Mouse (Mus musculus) embryonic facial prominence, embryonic 10.5 days (tissue): ENCODE results near the gene Magi1. TPM values are rescaled to one million over a fixed set of nuclear protein-coding genes. Genes with fewer than 3 reads are reported as not detected.

Experiments used
- DNase-seq: peaks from one replicate; pipeline ENCODE4 v3.0.0-alpha.2; 2017; ENCODE audit warnings: low spot score
- H3K27ac ChIP-seq: fragments of 300-500 bp; sonication (generic); replicated peaks from 2 replicates; pipeline ENCODE4 v1.5.1; 2016; ENCODE audit warnings: mild to moderate bottlenecking
- H3K27me3 ChIP-seq: fragments of 300-500 bp; sonication (generic); replicated peaks from 2 replicates; pipeline ENCODE4 v1.6.1; 2016; ENCODE audit warnings: low read depth, mild to moderate bottlenecking; ENCODE audit not compliant: poor library complexity, severe bottlenecking
- H3K36me3 ChIP-seq: fragments of 300-500 bp; sonication (generic); replicated peaks from 2 replicates; pipeline ENCODE4 v1.6.1; 2016; ENCODE audit warnings: mild to moderate bottlenecking, moderate library complexity
- H3K4me1 ChIP-seq: fragments of 300-500 bp; sonication (generic); 2 replicates; pipeline ENCODE4 v1.6.1; 2016
- H3K4me3 ChIP-seq: fragments of 300-500 bp; sonication (generic); 2 replicates; pipeline ENCODE4 v1.5.1; 2016; ENCODE audit warnings: mild to moderate bottlenecking, moderate library complexity
- H3K9me3 ChIP-seq: fragments of 300-500 bp; sonication (generic); 2 replicates; pipeline ENCODE4 v1.6.1; 2016; ENCODE audit warnings: mild to moderate bottlenecking
- WGBS: fragments of 180-500 bp; shearing (Covaris S2); methylation state at CpG from one replicate; pipeline ENCODE4 v1.1.7; 2016; 5-methylcytosine and 5-hydroxymethylcytosine counted together
- polyA plus RNA-seq: library from polyadenylated mRNA; unstranded; fragments of >200 nt; fragmentation: Nextera tagmentation; extraction: Ambion mirVana; gene quantifications from 2 replicates; pipeline ENCODE4 v1.2.1, GENCODE M21; 2016

Magi1 gene
- polyA plus RNA-seq, 1 experiment from 2014 or later: 16.1 TPM

GRCm38 (mm10) chr6:94075990-94076389, 207.7 kb downstream of the Magi1 start:
- WGBS: 86% methylated on average over 4 of the region's 4 CpGs
- no peak for DNase-seq
- no peak overlapping the region; the same call in 1 of the 2 replicates for H3K27ac ChIP-seq
- no peaks in the 10 kb centered on the region for H3K36me3 ChIP-seq
- H3K27me3 ChIP-seq: no peaks in the 10 kb centered on the region
- H3K9me3 ChIP-seq: no peaks in the 10 kb centered on the region
- H3K4me3 ChIP-seq: no peak overlapping the region
- H3K4me1 ChIP-seq: peaks cover 69% of the 10 kb centered on the region

DNA sequence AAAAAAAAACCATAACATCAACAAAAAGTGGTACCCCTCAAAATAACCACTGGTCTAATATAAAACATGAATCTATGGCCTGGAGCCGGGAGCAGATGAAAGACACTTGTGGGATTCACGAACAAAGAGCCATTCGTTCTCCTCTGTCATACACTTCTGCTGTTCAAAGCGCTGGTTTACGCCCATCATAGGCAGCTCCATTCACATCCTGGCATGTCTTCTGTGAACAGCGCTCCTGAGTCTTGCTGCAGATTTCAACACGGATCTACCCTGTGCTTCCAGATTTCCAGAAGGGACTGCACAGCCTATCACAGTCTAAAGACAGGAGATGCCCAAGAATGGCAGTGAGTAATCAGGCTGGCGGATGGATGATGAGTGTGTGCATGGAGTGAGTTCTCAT, 208.5 kb downstream of the Magi1 start:
- Histone ChIP-seq H3K4me1 (peaks cover 67% of the 10 kb centered on the region), H3K27ac (peak overlapping the region; percentile 80), H3K4me3 (peak overlapping the region; percentile 31), H3K27me3 (no peaks in the 10 kb centered on the region), H3K9me3 (no peaks in the 10 kb centered on the region), H3K36me3 (no peaks in the 10 kb centered on the region)
- 45% methylated on average over 8 of the region's 8 CpGs for WGBS
- DNase-seq: peak; percentile 57

- H3K27ac ChIP-seq: no peak overlapping the region
- no peaks in the 10 kb centered on the region for H3K27me3 ChIP-seq
- no peak for DNase-seq
- peaks cover 74% of the 10 kb centered on the region for H3K4me1 ChIP-seq
- H3K36me3 ChIP-seq: no peaks in the 10 kb centered on the region
- no peaks in the 10 kb centered on the region for H3K9me3 ChIP-seq
- no peak overlapping the region for H3K4me3 ChIP-seq
- 82% methylated on average over 5 of the region's 5 CpGs for WGBS
Observed at GRCm38 (mm10) chr6:94071676-94072075, 212.0 kb downstream of the Magi1 start.

DNA sequence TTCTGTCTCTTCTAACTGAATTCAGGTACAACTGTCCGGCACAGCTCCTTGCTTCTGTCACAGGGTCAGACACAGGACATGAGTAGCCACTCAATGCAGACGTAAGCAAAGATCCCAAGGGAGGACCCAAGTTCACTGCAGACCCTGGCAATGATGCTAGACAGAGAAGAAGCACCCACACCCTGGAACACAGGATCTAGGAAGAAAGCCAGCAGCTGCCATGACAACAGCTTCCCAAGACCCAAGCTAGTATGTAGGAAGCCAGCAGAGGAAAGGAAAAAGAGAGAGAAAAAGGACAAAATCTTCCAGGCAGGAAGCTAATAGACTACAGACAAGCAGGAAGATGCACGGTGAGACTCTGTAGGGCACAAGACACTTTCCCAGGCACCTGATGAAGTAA, 213.0 kb downstream of the Magi1 start:
- 70% methylated on average over 3 of the region's 3 CpGs for WGBS

GRCm38 (mm10) chr6:94069421-94069820, 214.3 kb downstream of the Magi1 start:
- H3K9me3 ChIP-seq: no peaks in the 10 kb centered on the region
- no peaks in the 10 kb centered on the region for H3K27me3 ChIP-seq
- peaks cover 60% of the 10 kb centered on the region for H3K4me1 ChIP-seq
- H3K4me3 ChIP-seq: no peak overlapping the region
- no peak for DNase-seq
- H3K27ac ChIP-seq: peak overlapping the region; percentile 19; the same call in 1 of the 2 replicates
- no peaks in the 10 kb centered on the region for H3K36me3 ChIP-seq
- WGBS: 60% methylated on average over 3 of the region's 3 CpGs

More for the DNA sequence above, 213.0 kb downstream of the Magi1 start:
- no peak for DNase-seq
- Histone ChIP-seq H3K9me3 (no peaks in the 10 kb centered on the region), H3K27ac (0 out of 2 replicates have a peak overlapping the region, but pooled peaks have one; percentile 15), H3K36me3 (no peaks in the 10 kb centered on the region), H3K4me3 (no peak overlapping the region), H3K27me3 (no peaks in the 10 kb centered on the region), H3K4me1 (peaks cover 64% of the 10 kb centered on the region)

DNA sequence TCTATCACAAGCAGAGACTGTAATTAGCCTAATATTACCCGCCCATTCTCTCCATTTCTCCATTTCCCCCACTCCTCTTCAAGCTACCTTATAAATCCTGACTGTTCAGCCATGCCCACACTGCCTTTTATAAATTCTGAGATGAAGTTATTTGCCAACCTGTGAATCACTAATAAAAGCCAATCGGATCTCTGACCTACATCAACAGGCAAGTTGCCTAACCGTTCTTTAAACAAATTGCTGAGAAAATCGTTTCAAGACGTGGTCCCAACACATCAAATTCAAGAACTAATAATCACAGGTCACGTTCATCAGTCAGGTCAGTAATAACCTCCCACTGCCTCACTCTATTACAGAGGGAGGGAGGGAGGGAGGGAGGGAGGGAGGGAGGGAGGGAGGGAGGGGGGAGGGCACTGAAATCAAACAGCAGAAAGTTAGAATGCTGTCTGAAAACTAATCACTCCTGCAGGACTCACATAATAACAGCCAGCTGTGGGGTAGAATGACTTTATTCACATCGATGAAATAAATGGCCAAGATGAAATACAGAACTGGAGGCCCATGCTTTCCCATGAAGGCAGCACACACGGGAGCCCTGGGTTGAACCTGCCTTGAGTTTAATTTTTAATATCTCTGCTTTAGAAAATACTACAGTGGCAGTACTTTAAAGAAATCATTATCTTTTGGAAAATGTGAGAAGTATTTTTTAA, 215.8 kb downstream of the Magi1 start:
- Histone ChIP-seq H3K4me3 (no peak overlapping the region), H3K27me3 (no peaks in the 10 kb centered on the region), H3K9me3 (no peaks in the 10 kb centered on the region), H3K36me3 (no peaks in the 10 kb centered on the region), H3K4me1 (peaks cover 54% of the 10 kb centered on the region), H3K27ac (peak overlapping the region; percentile 65; the same call in 1 of the 2 replicates)
- 43% methylated on average over 8 of the region's 8 CpGs for WGBS
- peak; percentile 66 for DNase-seq

DNA sequence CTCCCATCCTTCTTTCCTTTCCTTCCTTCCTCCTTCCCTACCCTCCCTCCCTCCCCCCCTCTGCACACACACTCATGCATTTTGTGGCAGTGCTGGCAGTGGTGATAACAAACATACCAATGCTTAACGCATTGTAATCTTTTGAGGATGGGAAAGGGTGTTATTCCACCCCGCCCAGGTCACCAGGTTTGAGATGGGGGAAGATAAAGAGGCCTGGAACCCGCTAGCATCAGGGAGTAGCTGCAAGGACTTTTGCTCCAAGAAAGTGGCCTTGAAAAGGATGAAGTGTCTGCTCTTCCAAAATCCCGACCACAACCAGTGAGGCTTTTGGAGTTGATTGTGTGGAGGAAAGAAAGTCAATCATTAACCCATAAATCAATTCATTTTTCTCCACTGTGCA, 218.9 kb downstream of the Magi1 start:
- Histone ChIP-seq H3K4me3 (no peak overlapping the region), H3K36me3 (no peaks in the 10 kb centered on the region), H3K4me1 (peaks cover 64% of the 10 kb centered on the region), H3K27me3 (no peaks in the 10 kb centered on the region), H3K9me3 (no peaks in the 10 kb centered on the region), H3K27ac (no peak overlapping the region; the same call in 1 of the 2 replicates)
- DNase-seq: no peak
- 78% methylated on average over 4 of the region's 4 CpGs for WGBS

- WGBS: 88% methylated on average over 4 of the region's 4 CpGs
- no peaks in the 10 kb centered on the region for H3K9me3 ChIP-seq
Observed at GRCm38 (mm10) chr6:94063542-94063941, 220.2 kb downstream of the Magi1 start.

DNA sequence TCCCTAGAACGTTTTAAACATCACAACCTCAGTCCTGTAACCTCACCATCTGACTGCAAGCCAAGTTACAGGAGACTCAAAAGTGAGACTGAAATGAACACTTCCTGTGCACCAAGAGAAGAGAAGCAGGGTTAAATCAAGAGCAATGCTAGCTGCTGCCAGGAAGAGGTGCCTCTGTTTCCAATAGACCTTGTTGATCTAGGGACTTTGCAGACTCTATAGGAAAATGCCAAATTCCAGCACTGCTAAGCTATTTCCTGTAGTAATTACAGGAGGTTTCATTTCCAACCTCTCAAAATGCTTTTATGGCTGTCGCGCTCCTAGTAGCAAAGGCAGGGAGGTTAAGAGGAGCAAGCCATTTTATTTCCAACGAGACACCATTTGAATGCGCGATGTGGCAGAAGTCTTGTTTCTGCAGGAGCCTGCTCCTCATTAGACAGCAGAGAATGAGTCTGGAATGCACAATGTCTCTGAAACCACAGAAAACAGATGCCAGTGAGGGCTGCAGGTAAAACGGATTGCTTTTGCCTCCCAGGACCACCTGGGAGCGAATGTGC, 222.2 kb downstream of the Magi1 start:
- Histone ChIP-seq H3K36me3 (no peaks in the 10 kb centered on the region), H3K4me1 (peaks cover 57% of the 10 kb centered on the region), H3K27ac (peak overlapping the region; percentile 71), H3K4me3 (no peak overlapping the region), H3K27me3 (no peaks in the 10 kb centered on the region), H3K9me3 (no peaks in the 10 kb centered on the region)
- peak; percentile 32 for DNase-seq
- WGBS: 43% methylated on average over 8 of the region's 8 CpGs

More at GRCm38 (mm10) chr6:94063542-94063941, 220.2 kb downstream of the Magi1 start:
- H3K27me3 ChIP-seq: no peaks in the 10 kb centered on the region
- no peak for DNase-seq
- peaks cover 63% of the 10 kb centered on the region for H3K4me1 ChIP-seq
- H3K4me3 ChIP-seq: no peak overlapping the region
- H3K27ac ChIP-seq: no peak overlapping the region
- no peaks in the 10 kb centered on the region for H3K36me3 ChIP-seq

DNA sequence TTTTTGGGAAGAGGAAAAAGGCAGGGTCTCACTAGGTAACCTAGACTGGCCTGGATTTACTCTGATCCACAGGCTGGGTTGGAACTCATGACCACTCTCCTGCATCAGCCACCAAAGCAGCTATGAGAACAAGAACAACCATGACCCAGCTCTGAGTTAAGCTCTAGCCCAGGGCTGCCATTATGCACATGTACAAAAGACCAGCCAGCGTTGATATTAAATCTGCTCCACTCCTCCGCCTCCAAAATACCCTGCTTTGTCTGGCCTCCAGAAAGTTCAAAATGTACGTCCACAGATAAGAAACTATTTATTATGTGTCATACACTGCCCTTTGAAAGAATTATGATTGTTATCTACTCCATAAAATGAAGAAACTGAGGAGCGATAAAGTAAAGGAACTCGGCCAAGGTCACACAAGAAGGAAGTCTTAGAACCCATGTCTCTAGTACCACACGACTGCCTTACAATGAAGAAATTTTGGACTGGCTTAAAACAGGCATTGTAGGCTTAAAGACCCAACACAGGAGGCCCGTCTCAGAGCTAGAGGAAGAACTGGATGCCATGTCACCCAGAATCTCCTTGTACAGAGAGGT, 223.0 kb downstream of the Magi1 start:
- Histone ChIP-seq H3K27me3 (no peaks in the 10 kb centered on the region), H3K36me3 (no peaks in the 10 kb centered on the region), H3K4me1 (peaks cover 60% of the 10 kb centered on the region), H3K27ac (0 out of 2 replicates have a peak overlapping the region, but pooled peaks have one; percentile 71), H3K4me3 (no peak overlapping the region), H3K9me3 (no peaks in the 10 kb centered on the region)
- WGBS: 90% methylated on average over 7 of the region's 7 CpGs
- DNase-seq: no peak

DNA sequence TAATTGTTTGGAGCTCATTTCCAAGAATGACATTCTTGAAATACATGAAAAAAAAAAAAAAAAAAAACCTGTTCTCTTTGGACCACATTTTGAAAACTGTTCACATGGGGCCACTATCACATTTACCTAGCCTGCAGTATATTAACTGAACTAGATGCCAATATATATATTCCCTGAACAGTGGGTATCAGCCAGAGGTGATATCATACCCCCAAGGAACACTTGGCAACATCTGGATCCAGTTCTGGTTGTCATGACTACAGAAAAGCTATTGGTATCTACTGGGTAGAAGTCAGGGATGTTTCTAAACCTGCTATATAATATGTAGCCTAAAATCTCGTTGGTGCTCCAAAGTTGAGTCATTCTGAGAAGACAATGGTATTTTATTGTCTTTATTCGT, 224.6 kb downstream of the Magi1 start:
- H3K4me1 ChIP-seq: peaks cover 58% of the 10 kb centered on the region
- WGBS: 79% methylated on average over 2 of the region's 2 CpGs
- H3K9me3 ChIP-seq: no peaks in the 10 kb centered on the region
- no peak overlapping the region for H3K27ac ChIP-seq
- no peak overlapping the region for H3K4me3 ChIP-seq
- H3K27me3 ChIP-seq: no peaks in the 10 kb centered on the region
- H3K36me3 ChIP-seq: no peaks in the 10 kb centered on the region
- DNase-seq: no peak

DNA sequence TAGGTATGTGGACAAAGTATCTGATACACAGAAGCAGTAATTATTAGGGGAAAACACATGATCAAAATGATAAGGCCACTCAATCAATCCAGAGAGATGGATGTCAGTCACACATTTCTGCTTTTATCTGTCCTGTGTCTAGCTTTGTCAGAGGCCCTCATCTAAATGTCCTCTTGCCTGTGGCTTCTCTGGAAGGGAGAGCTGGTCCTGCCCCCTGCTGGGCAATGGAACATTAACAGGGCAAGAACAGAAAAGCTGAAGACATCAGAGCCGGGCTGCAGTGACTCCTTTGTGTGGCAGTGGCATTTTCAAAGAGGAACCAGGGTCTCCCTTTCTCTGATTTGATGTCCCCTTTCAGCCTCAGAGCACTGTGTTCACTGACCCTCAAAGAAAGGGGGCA, 229.8 kb downstream of the Magi1 start:
- H3K27ac ChIP-seq: no peak overlapping the region
- H3K27me3 ChIP-seq: no peaks in the 10 kb centered on the region
- peaks cover 6% of the 10 kb centered on the region for H3K36me3 ChIP-seq
- no peak overlapping the region for H3K4me3 ChIP-seq
- DNase-seq: peak; percentile 61
- WGBS: 31% methylated on average over 1 of the region's 1 CpGs
- H3K4me1 ChIP-seq: peaks cover 24% of the 10 kb centered on the region
- no peaks in the 10 kb centered on the region for H3K9me3 ChIP-seq

- Histone ChIP-seq H3K27ac (no peak overlapping the region), H3K4me1 (peaks cover 21% of the 10 kb centered on the region), H3K9me3 (no peaks in the 10 kb centered on the region), H3K36me3 (peaks cover 13% of the 10 kb centered on the region), H3K4me3 (no peak overlapping the region), H3K27me3 (no peaks in the 10 kb centered on the region)
- DNase-seq: no peak
- 93% methylated on average over 4 of the region's 4 CpGs for WGBS
Observed at GRCm38 (mm10) chr6:94045180-94045579, 238.5 kb downstream of the Magi1 start.
